Mouse (Mus musculus): Measurements from ENCODE around the gene Zbtb48. TPM values are rescaled to one million over a fixed set of nuclear protein-coding genes. Genes with fewer than 3 reads are reported as not detected.

The Zbtb48 gene
- total and polyA plus RNA-seq, 3 experiments = 12.1 to 21.4 TPM; not detected in 1

DNA sequence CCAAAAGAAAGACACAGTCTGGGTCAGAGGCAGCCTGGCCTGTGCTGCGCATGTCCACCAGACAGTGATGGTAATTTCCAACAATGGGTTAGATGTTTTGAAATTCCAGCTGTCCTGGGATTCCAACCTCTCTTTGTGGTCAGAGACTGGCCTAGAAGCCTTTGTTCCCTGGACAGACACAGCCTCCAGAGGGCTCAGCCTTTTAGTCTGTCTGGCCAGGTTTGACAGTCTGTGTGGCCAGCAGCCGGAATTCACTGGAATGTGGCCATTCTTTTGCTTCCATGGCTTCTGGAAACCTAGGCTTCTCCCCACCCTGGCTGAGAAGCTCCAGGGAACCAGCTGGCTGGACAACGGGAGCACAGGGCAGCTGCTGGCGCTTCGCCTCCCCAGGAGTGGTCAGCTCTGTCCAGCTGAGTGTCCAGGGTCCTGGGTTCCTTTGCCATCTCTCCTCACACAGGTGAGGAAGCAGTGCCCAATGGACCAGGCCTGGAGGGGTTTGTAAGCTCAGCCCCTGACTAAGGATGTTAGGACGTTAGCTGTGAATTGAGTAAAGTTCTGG, 40.8 kb upstream of the Zbtb48 start:
- H3K27ac ChIP-seq (ENCODE audit: control insufficient read depth, low read depth, low read length) = no peak overlapping the region
- no peak for DNase-seq (ENCODE audit: low read depth, low spot score)
- H3K9ac ChIP-seq (ENCODE audit: control insufficient read depth, low read depth, low read length, poor library complexity, severe bottlenecking) = no peak overlapping the region
- no peak overlapping the region for H3K4me3 ChIP-seq (ENCODE audit: control insufficient read depth in 1 of 2, insufficient read depth in 1 of 2, low read depth in 2 of 2, low read length in 2 of 2)
- H3K4me1 ChIP-seq (ENCODE audit: control insufficient read depth in 1 of 2, insufficient read depth in 2 of 2, low read length in 2 of 2) = no peaks in the 10 kb centered on the region
- no peaks in the 10 kb centered on the region for H3K27me3 ChIP-seq (ENCODE audit: control insufficient read depth in 1 of 2, insufficient read depth in 2 of 2, low read length in 2 of 2)
- no peaks in the 10 kb centered on the region for H3K79me2 ChIP-seq (ENCODE audit: control insufficient read depth, insufficient read depth, low read length, poor library complexity)
- no peak for TF ChIP-seq MAFK (IDR thresholded peaks at IDR 0.05; ENCODE audit: borderline replicate concordance, low read depth, low read length)
- no peak for TF ChIP-seq MYB (IDR thresholded peaks at IDR 0.05; ENCODE audit: low read depth, low read length)
- no peak for TF ChIP-seq E2F4 (IDR thresholded peaks at IDR 0.05; ENCODE audit: borderline replicate concordance, low read depth, low read length)
- no peak for TF ChIP-seq USF2 (IDR thresholded peaks at IDR 0.05; ENCODE audit: borderline replicate concordance in 1 of 2, insufficient read depth in 1 of 2, low read depth in 1 of 2, low read length in 2 of 2)
- H3K9me3 ChIP-seq (replicated peaks; ENCODE audit: insufficient read depth, low read length) = no peaks in the 10 kb centered on the region
- no peaks in the 10 kb centered on the region for H3K36me3 ChIP-seq (ENCODE audit: control insufficient read depth in 1 of 2, insufficient read depth in 2 of 2, low read length in 2 of 2)

DNA sequence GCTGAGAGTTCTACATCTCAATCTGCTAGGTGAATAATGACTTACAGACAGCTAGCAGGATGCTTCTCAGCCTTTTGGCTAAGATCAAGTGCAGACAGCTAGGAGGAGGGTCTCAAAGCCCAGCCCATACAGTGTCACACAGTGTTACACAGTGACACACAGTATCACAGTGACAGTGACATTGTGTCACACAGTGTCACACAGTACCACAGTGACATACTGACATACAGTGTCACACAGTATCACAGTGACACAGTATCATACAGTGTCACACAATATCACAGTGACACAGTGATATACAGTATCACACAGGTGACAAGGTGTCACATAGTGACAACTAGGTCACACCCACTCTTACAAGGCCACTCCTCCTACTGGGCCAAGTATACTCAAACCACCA, 39.8 kb upstream of the Zbtb48 start:
- H3K9me3 ChIP-seq (replicated peaks; ENCODE audit: insufficient read depth, low read length) = no peaks in the 10 kb centered on the region
- no peaks in the 10 kb centered on the region for H3K79me2 ChIP-seq (ENCODE audit: control insufficient read depth, insufficient read depth, low read length, poor library complexity)
- H3K27ac ChIP-seq (ENCODE audit: control insufficient read depth, low read depth, low read length) = no peak overlapping the region
- H3K4me3 ChIP-seq (ENCODE audit: control insufficient read depth in 1 of 2, insufficient read depth in 1 of 2, low read depth in 2 of 2, low read length in 2 of 2) = no peak overlapping the region
- no peak for DNase-seq (ENCODE audit: low read depth, low spot score)
- TF ChIP-seq RAD21 (IDR thresholded peaks at IDR 0.05; ENCODE audit: low read depth, low read length) (no peak), ETS1 (IDR thresholded peaks at IDR 0.05; ENCODE audit: low read depth, low read length) (no peak), ZMIZ1 (IDR thresholded peaks at IDR 0.05; ENCODE audit: low read depth, low read length) (no peak), TAL1 (IDR thresholded peaks at IDR 0.05; ENCODE audit: low read length) (no peak), MEF2A (IDR thresholded peaks at IDR 0.05; ENCODE audit: extremely low read depth, insufficient replicate concordance, low read depth, low read length, poor library complexity, severe bottlenecking) (no peak), UBTF (IDR thresholded peaks at IDR 0.05; ENCODE audit: borderline replicate concordance, insufficient read depth, low read depth, low read length) (no peak), SMC3 (IDR thresholded peaks at IDR 0.05; ENCODE audit: low read depth, low read length) (no peak), GABPA (IDR thresholded peaks at IDR 0.05; ENCODE audit: low read depth, low read length) (no peak), BHLHE40 (IDR thresholded peaks at IDR 0.05; ENCODE audit: borderline replicate concordance, low read depth, low read length) (no peak), MYC (IDR thresholded peaks at IDR 0.05; ENCODE audit: low read depth, low read length) (no peak), MAFK (IDR thresholded peaks at IDR 0.05; ENCODE audit: borderline replicate concordance, low read depth, low read length) (no peak), CHD2 (IDR thresholded peaks at IDR 0.05; ENCODE audit: low read length) (no peak), JUND (IDR thresholded peaks at IDR 0.05; ENCODE audit: low read depth, low read length) (no peak), RCOR1 (IDR thresholded peaks at IDR 0.05; ENCODE audit: low read depth, low read length) (no peak), KAT2A (conservative IDR thresholded peaks at IDR 0.05; ENCODE audit: low read depth, low read length) (no peak), POLR2A (IDR thresholded peaks at IDR 0.05; ENCODE audit: control insufficient read depth in 1 of 2, insufficient read depth in 1 of 2, low read depth in 1 of 2, low read length in 2 of 2, poor library complexity in 1 of 2) (no peak), MXI1 (IDR thresholded peaks at IDR 0.05; ENCODE audit: low read depth, low read length) (no peak), NRF1 (IDR thresholded peaks at IDR 0.05; ENCODE audit: insufficient read depth, low read depth, low read length, poor library complexity, severe bottlenecking) (no peak)
- no peaks in the 10 kb centered on the region for H3K27me3 ChIP-seq (ENCODE audit: control insufficient read depth in 1 of 2, insufficient read depth in 2 of 2, low read length in 2 of 2)
- no peaks in the 10 kb centered on the region for H3K36me3 ChIP-seq (ENCODE audit: control insufficient read depth in 1 of 2, insufficient read depth in 2 of 2, low read length in 2 of 2)
- no peaks in the 10 kb centered on the region for H3K4me1 ChIP-seq (ENCODE audit: control insufficient read depth in 1 of 2, insufficient read depth in 2 of 2, low read length in 2 of 2)
- H3K9ac ChIP-seq (ENCODE audit: control insufficient read depth, low read depth, low read length, poor library complexity, severe bottlenecking) = no peak overlapping the region
